Mouse (Mus musculus) midbrain, embryonic 10.5 days (tissue): ENCODE results near the gene Prss56. TPM values are rescaled to one million over a fixed set of nuclear protein-coding genes. Genes with fewer than 3 reads are reported as not detected.

Experiments
- DNase-seq: peaks from one replicate; pipeline ENCODE4 v3.0.0-alpha.2; 2017; ENCODE audit warnings: low spot score
- H3K27ac ChIP-seq: fragments of 300-500 bp; sonication (generic); replicated peaks from 2 replicates; pipeline ENCODE4 v1.5.1; 2016; ENCODE audit warnings: mild to moderate bottlenecking
- H3K27me3 ChIP-seq: fragments of 300-500 bp; sonication (generic); 2 replicates; pipeline ENCODE4 v1.6.1; 2016; ENCODE audit warnings: low read depth, mild to moderate bottlenecking; ENCODE audit not compliant: poor library complexity, severe bottlenecking
- H3K36me3 ChIP-seq: fragments of 300-500 bp; sonication (generic); 2 replicates; pipeline ENCODE4 v1.6.1; 2016; ENCODE audit warnings: mild to moderate bottlenecking, moderate library complexity
- H3K4me1 ChIP-seq: fragments of 300-500 bp; sonication (generic); 2 replicates; pipeline ENCODE4 v1.6.1; 2016
- H3K4me3 ChIP-seq: fragments of 300-500 bp; sonication (generic); 2 replicates; pipeline ENCODE4 v1.5.1; 2016; ENCODE audit warnings: mild to moderate bottlenecking, moderate library complexity
- H3K9me3 ChIP-seq: fragments of 300-500 bp; sonication (generic); replicated peaks from 2 replicates; pipeline ENCODE4 v1.6.1; 2016; ENCODE audit warnings: mild to moderate bottlenecking
- WGBS: fragments of 180-500 bp; shearing (Covaris S2); methylation state at CpG from one replicate; pipeline ENCODE4 v1.1.7; 2016; 5-methylcytosine and 5-hydroxymethylcytosine counted together
- polyA plus RNA-seq: library from polyadenylated mRNA; unstranded; fragments of >200 nt; fragmentation: Nextera tagmentation; extraction: Ambion mirVana; gene quantifications from 2 replicates; pipeline ENCODE4 v1.2.1, GENCODE M21; 2016

The Prss56 gene
- polyA plus RNA-seq, 1 experiment from 2014 or later = 0.05 TPM

DNA sequence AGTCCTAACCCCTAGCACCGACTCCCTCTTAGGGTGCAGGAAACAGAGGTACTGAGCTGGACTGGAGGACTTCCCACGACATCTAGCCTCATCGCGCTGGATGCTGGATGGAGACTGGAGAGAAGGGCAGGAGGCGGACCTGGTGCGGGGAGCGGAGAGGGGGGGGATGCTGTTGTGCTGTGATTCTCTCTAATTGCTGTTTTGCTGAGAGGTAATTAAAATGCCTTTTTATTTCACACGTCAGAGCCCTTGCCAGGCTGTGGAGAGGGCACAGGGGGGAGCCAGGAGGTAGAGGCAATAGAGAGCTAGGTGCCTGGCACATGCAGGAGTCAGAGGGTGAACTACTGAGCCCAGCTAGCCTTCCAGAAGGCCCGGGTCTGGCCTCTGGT, 18.3 kb upstream of the Prss56 start:
- H3K4me1 ChIP-seq = peaks cover 28% of the 10 kb centered on the region
- 54% methylated on average over 9 of the region's 9 CpGs for WGBS
- DNase-seq = no peak
- H3K36me3 ChIP-seq = no peaks in the 10 kb centered on the region
- peaks cover 73% of the 10 kb centered on the region for H3K27me3 ChIP-seq
- no peaks in the 10 kb centered on the region for H3K9me3 ChIP-seq
- H3K4me3 ChIP-seq = no peak overlapping the region
- no peak overlapping the region for H3K27ac ChIP-seq

- WGBS = 21% methylated on average over 19 of the region's 19 CpGs
- Histone ChIP-seq H3K27me3 (peaks cover 90% of the 10 kb centered on the region), H3K36me3 (no peaks in the 10 kb centered on the region), H3K4me3 (peak overlapping the region; percentile 28), H3K9me3 (no peaks in the 10 kb centered on the region), H3K4me1 (peaks cover 63% of the 10 kb centered on the region), H3K27ac (peak overlapping the region; percentile 28; the same call in 1 of the 2 replicates)
- peak; percentile 27 for DNase-seq
These were observed 12.7 kb upstream of the Prss56 start for GRCm38 (mm10) chr1:87170458-87170857.

DNA sequence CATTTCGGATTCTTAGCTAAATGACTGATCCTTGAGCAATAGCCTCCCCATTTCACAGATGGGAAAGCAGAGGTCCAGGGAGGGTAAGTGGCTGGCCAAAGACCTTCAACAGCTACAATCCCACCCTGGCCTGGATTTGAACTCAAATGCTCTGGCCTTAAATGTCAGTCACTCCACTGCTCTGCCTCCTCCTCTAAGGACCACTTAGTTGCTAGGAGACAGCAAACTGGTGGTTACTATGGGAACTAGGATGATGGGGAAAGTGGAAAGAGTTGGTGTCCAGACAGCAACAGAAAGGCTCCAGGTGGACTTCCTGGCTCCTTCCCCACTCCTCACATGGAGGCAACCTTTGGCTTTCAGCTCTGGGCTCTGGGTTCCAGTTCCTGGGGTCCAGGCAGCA, 11.8 kb upstream of the Prss56 start:
- Histone ChIP-seq H3K4me1 (peaks cover 71% of the 10 kb centered on the region), H3K9me3 (no peaks in the 10 kb centered on the region), H3K4me3 (no peak overlapping the region), H3K27me3 (peaks cover 85% of the 10 kb centered on the region), H3K27ac (no peak overlapping the region), H3K36me3 (no peaks in the 10 kb centered on the region)
- WGBS = 76% methylated on average over 1 of the region's 1 CpGs
- DNase-seq = no peak

DNA sequence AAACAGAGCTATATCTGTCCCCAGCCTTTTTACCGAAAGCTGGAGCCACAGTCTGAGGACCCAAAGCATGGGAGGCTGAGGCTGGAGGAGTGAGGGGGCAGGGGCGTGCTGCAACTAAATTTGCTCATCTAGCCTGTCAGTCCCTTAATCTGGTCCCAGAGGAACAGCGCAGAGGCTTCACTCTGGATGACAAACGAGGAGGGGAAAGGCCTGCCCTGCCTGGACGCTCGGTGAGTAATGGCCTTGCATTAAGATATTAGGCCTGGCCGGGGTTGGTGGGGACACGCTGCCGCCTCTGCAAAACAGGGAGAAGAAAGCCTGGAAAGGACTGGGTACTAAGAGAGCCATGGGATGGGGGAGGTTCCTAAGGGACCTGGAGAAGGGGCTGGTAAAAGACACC, 10.8 kb upstream of the Prss56 start:
- WGBS = 52% methylated on average over 9 of the region's 9 CpGs
- H3K4me1 ChIP-seq = peaks cover 71% of the 10 kb centered on the region
- DNase-seq = no peak
- H3K27me3 ChIP-seq = peaks cover 82% of the 10 kb centered on the region
- H3K27ac ChIP-seq = peak overlapping the region; percentile 43
- H3K4me3 ChIP-seq = no peak overlapping the region
- no peaks in the 10 kb centered on the region for H3K36me3 ChIP-seq
- H3K9me3 ChIP-seq = no peaks in the 10 kb centered on the region

- H3K36me3 ChIP-seq = no peaks in the 10 kb centered on the region
- peak overlapping the region; percentile 18; the same call in 1 of the 2 replicates for H3K4me3 ChIP-seq
- H3K4me1 ChIP-seq = peaks cover 67% of the 10 kb centered on the region
- WGBS = 23% methylated on average over 28 of the region's 28 CpGs
- peaks cover 72% of the 10 kb centered on the region for H3K27me3 ChIP-seq
- peak; percentile 84 for DNase-seq
- H3K27ac ChIP-seq = peak overlapping the region; percentile 57; the same call in 1 of the 2 replicates
- H3K9me3 ChIP-seq = no peaks in the 10 kb centered on the region
These were observed 8.8 kb upstream of the Prss56 start for GRCm38 (mm10) chr1:87174006-87174955.

DNA sequence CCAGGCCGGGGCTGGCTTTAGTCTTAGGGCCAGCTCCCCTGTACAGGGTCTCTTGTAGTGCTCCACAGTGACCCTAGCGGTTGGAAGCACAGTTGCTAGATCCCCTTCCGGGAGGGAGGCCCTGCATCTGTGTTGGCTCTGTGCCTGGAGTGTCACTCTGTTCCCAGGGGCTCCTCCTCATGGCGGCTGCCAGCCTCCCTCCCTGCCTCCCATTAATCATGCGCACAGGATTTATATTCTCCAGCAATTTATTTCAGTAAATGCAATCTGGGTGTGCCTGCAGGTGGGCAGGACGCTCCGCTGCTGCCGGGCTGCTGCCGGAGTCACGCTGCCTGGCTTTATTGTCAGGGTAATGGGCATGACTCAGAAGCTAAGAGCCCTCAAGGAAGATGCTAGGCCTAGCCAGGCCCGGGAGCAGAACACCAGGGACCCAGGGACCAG, 7.2 kb upstream of the Prss56 start:
- Histone ChIP-seq H3K27me3 (peaks cover 64% of the 10 kb centered on the region), H3K9me3 (no peaks in the 10 kb centered on the region), H3K27ac (peak overlapping the region; percentile 64), H3K4me1 (peaks cover 51% of the 10 kb centered on the region), H3K36me3 (no peaks in the 10 kb centered on the region), H3K4me3 (peak overlapping the region; percentile 26; the same call in 1 of the 2 replicates)
- DNase-seq = peak; percentile 69
- 12% methylated on average over 11 of the region's 11 CpGs for WGBS

DNA sequence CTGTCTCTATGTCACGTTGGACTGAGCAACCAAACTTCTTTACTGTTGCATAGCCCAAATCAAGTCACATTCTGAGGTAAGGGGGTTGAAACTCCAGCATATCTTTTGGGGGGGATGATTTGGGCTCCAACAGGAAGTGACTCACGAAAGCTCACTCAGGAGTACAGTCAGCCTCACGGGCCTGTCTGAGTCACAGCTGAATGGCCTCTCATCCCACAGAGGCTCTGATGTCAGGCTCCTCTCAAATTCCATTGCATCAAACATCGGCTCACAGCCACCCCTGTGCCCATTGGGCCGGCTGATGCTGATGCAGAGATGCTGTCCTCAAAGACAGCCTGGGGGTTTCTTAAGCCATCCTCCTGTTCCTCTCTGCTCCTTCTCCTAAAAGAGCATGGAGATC, 2.2 kb upstream of the Prss56 start:
- no peak overlapping the region for H3K4me3 ChIP-seq
- H3K36me3 ChIP-seq = no peaks in the 10 kb centered on the region
- no peak for DNase-seq
- H3K4me1 ChIP-seq = peaks cover 30% of the 10 kb centered on the region
- peaks cover 67% of the 10 kb centered on the region for H3K27me3 ChIP-seq
- no peaks in the 10 kb centered on the region for H3K9me3 ChIP-seq
- 67% methylated on average over 5 of the region's 5 CpGs for WGBS
- no peak overlapping the region for H3K27ac ChIP-seq

DNA sequence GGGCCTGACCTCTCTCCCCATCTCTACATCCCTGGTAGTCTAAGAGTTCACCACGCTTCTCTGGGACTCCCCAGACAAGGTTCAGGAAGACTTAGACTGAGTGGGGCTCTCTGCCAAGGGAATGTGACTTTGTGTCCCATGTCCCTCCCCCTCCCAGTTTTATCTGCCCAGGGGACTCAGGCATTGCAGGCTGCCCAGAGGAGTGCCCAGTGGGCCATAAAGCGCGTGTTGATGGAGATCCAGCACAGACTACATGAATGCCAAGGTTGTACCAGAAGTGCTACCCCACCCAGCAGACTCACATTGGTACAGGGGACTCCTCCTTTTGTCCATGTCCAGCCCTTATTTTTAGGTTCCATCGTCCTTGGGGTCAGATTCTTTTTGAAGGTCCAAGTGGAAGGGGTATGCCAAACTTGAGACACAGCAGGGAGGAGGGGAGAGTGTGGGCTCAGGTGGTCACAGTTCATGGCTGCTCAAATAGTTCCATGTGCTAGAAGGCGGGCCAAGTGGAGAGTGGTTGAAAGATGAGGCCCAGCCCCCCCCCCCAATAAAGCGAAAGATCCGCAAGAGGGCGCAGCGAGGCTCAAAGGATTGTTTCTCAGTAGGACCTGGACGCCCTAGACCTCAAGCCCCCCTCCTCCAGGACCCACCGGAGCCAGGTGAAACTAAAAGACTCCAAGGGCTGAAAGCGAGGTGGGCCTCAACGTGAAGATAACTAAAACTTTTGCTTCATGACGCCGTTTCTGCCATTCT, 1.1 kb downstream of the Prss56 start:
- 0 out of 2 replicates have a peak overlapping the region, but pooled peaks have one; percentile 28 for H3K4me3 ChIP-seq
- DNase-seq = no peak
- H3K9me3 ChIP-seq = no peaks in the 10 kb centered on the region
- peaks cover 85% of the 10 kb centered on the region for H3K27me3 ChIP-seq
- no peaks in the 10 kb centered on the region for H3K36me3 ChIP-seq
- WGBS = 30% methylated on average over 15 of the region's 15 CpGs
- peaks cover 30% of the 10 kb centered on the region for H3K4me1 ChIP-seq
- H3K27ac ChIP-seq = no peak overlapping the region

DNA sequence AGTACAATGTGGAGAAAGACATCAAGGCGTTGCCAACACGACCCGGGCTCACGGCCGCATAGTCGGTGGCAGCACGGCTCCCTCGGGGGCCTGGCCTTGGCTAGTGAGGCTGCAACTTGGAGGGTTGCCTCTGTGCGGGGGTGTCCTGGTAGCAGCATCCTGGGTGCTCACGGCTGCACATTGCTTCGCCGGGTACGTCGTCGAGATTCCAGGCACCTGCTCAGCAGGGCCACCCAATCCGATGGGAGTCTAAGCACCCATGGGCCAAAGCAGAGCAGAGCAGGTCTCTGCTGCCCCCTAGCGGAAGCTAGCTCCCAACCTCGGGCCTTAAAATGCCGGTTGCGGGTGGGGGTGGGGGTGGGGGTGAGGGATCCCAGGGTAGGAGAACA, 1.6 kb downstream of the Prss56 start:
- Histone ChIP-seq H3K36me3 (no peaks in the 10 kb centered on the region), H3K27ac (no peak overlapping the region), H3K27me3 (peaks cover 86% of the 10 kb centered on the region), H3K4me3 (0 out of 2 replicates have a peak overlapping the region, but pooled peaks have one; percentile 28), H3K4me1 (peaks cover 30% of the 10 kb centered on the region), H3K9me3 (no peaks in the 10 kb centered on the region)
- peak; percentile 61 for DNase-seq
- 11% methylated on average over 20 of the region's 20 CpGs for WGBS

GRCm38 (mm10) chr1:87185526-87185925, 2.4 kb downstream of the Prss56 start:
- no peak for DNase-seq
- Histone ChIP-seq H3K36me3 (no peaks in the 10 kb centered on the region), H3K4me3 (peak overlapping the region; percentile 64; the same call in 1 of the 2 replicates), H3K4me1 (peaks cover 32% of the 10 kb centered on the region), H3K27me3 (peaks cover 86% of the 10 kb centered on the region), H3K27ac (no peak overlapping the region), H3K9me3 (no peaks in the 10 kb centered on the region)
- WGBS = 10% methylated on average over 13 of the region's 13 CpGs

- DNase-seq = no peak
- Histone ChIP-seq H3K36me3 (no peaks in the 10 kb centered on the region), H3K9me3 (no peaks in the 10 kb centered on the region), H3K27me3 (peaks cover 86% of the 10 kb centered on the region), H3K4me1 (peaks cover 34% of the 10 kb centered on the region), H3K4me3 (peak overlapping the region; percentile 64), H3K27ac (peak overlapping the region; percentile 70)
- WGBS = 2% methylated on average over 54 of the region's 54 CpGs
These were observed 3.3 kb downstream of the Prss56 start for GRCm38 (mm10) chr1:87186261-87187036.

- H3K4me1 ChIP-seq = peaks cover 34% of the 10 kb centered on the region
- peak overlapping the region; percentile 64 for H3K4me3 ChIP-seq
- no peaks in the 10 kb centered on the region for H3K36me3 ChIP-seq
- WGBS = under 1% methylated on average over 15 of the region's 15 CpGs
- peak overlapping the region; percentile 70 for H3K27ac ChIP-seq
- H3K9me3 ChIP-seq = no peaks in the 10 kb centered on the region
- DNase-seq = peak; percentile 89
- peaks cover 85% of the 10 kb centered on the region for H3K27me3 ChIP-seq
These were observed 3.9 kb downstream of the Prss56 start for GRCm38 (mm10) chr1:87187037-87187355.
